Mouse (Mus musculus) heart, embryonic 12.5 days (tissue): Measurements from ENCODE around the gene 1700001P01Rik. TPM values are rescaled to one million over a fixed set of nuclear protein-coding genes. Genes with fewer than 3 reads are reported as not detected.

Experiments
- ATAC-seq: fragments of 200-750 bp; cut with Nextera tagmentation; 2 replicates; pipeline ENCODE4 v1.8.0; 2017; ENCODE audit warnings: moderate TSS enrichment, moderate library complexity; ENCODE audit not compliant: insufficient number of reproducible peaks, low FRiP score
- H3K27ac ChIP-seq: fragments of 300-500 bp; sonication (generic); 2 replicates; pipeline ENCODE4 v1.5.1; 2016; ENCODE audit warnings: mild to moderate bottlenecking, moderate library complexity; ENCODE audit not compliant: poor library complexity, severe bottlenecking
- H3K27me3 ChIP-seq: fragments of 300-500 bp; sonication (generic); replicated peaks from 2 replicates; pipeline ENCODE4 v1.6.1; 2016; ENCODE audit warnings: mild to moderate bottlenecking, moderate library complexity
- H3K36me3 ChIP-seq: fragments of 300-500 bp; sonication (generic); 2 replicates; pipeline ENCODE4 v1.6.1; 2016; ENCODE audit warnings: mild to moderate bottlenecking, moderate library complexity
- H3K4me1 ChIP-seq: fragments of 300-500 bp; sonication (generic); replicated peaks from 2 replicates; pipeline ENCODE4 v1.6.1; 2016; ENCODE audit warnings: mild to moderate bottlenecking
- H3K4me2 ChIP-seq: fragments of 300-500 bp; sonication (generic); 2 replicates; pipeline ENCODE4 v1.6.1; 2016; ENCODE audit warnings: mild to moderate bottlenecking, moderate library complexity
- H3K4me3 ChIP-seq: fragments of 300-500 bp; sonication (generic); 2 replicates; pipeline ENCODE4 v1.5.1; 2016; ENCODE audit warnings: mild to moderate bottlenecking
- H3K9ac ChIP-seq: fragments of 300-500 bp; sonication (generic); 2 replicates; pipeline ENCODE4 v1.6.1; 2016; ENCODE audit warnings: mild to moderate bottlenecking, moderate library complexity
- H3K9me3 ChIP-seq: fragments of 300-500 bp; sonication (generic); replicated peaks from 2 replicates; pipeline ENCODE4 v1.6.1; 2016; ENCODE audit warnings: mild to moderate bottlenecking, moderate library complexity
- WGBS: fragments of 180-500 bp; shearing (Covaris S2); methylation state at CpG from one replicate; pipeline ENCODE4 v1.1.7; 2016; 5-methylcytosine and 5-hydroxymethylcytosine counted together
- polyA plus RNA-seq: library from polyadenylated mRNA; unstranded; fragments of >200 nt; fragmentation: Nextera tagmentation; extraction: Ambion mirVana; gene quantifications from 2 replicates; pipeline ENCODE4 v1.2.1, GENCODE M21; 2016

1700001P01Rik gene
- polyA plus RNA-seq, 1 experiment from 2014 or later = not detected

GRCm38 (mm10) chr11:97817379-97817778 is 41.7 kb upstream of the 1700001P01Rik start:
- H3K9me3 ChIP-seq = no peaks in the 10 kb centered on the region
- H3K9ac ChIP-seq = no peak overlapping the region
- ATAC-seq = no peak
- H3K4me1 ChIP-seq = peaks cover 80% of the 10 kb centered on the region
- H3K27ac ChIP-seq = peak overlapping the region; percentile 41; the same call in 1 of the 2 replicates
- no peaks in the 10 kb centered on the region for H3K27me3 ChIP-seq
- H3K4me3 ChIP-seq = no peak overlapping the region
- peaks cover 60% of the 10 kb centered on the region for H3K36me3 ChIP-seq
- no peak overlapping the region for H3K4me2 ChIP-seq
- WGBS = 29% methylated on average over 5 of the region's 5 CpGs

GRCm38 (mm10) chr11:97816916-97817315 is 41.2 kb upstream of the 1700001P01Rik start:
- ATAC-seq = no peak
- Histone ChIP-seq H3K27ac (peak overlapping the region; percentile 41), H3K4me2 (no peak overlapping the region), H3K36me3 (peaks cover 60% of the 10 kb centered on the region), H3K27me3 (no peaks in the 10 kb centered on the region), H3K4me1 (peaks cover 84% of the 10 kb centered on the region), H3K9ac (peak overlapping the region; percentile 39; the same call in 1 of the 2 replicates), H3K9me3 (no peaks in the 10 kb centered on the region), H3K4me3 (no peak overlapping the region)
- WGBS = 45% methylated on average over 9 of the region's 9 CpGs

- WGBS = 72% methylated on average over 5 of the region's 5 CpGs
- Histone ChIP-seq H3K4me3 (no peak overlapping the region), H3K9me3 (no peaks in the 10 kb centered on the region), H3K27ac (no peak overlapping the region), H3K36me3 (peaks cover 53% of the 10 kb centered on the region), H3K27me3 (no peaks in the 10 kb centered on the region), H3K4me2 (no peak overlapping the region), H3K4me1 (peaks cover 85% of the 10 kb centered on the region), H3K9ac (0 out of 2 replicates have a peak overlapping the region, but pooled peaks have one; percentile 5)
- ATAC-seq = no peak
These were observed 40.5 kb upstream of the 1700001P01Rik start for GRCm38 (mm10) chr11:97816176-97816575.

- Histone ChIP-seq H3K9me3 (no peaks in the 10 kb centered on the region), H3K36me3 (peaks cover 52% of the 10 kb centered on the region), H3K4me2 (no peak overlapping the region), H3K4me1 (peaks cover 84% of the 10 kb centered on the region), H3K4me3 (no peak overlapping the region), H3K27ac (no peak overlapping the region), H3K9ac (no peak overlapping the region), H3K27me3 (no peaks in the 10 kb centered on the region)
- WGBS = 68% methylated on average over 11 of the region's 11 CpGs
- no peak for ATAC-seq
These were observed 40.0 kb upstream of the 1700001P01Rik start for GRCm38 (mm10) chr11:97815736-97816135.

GRCm38 (mm10) chr11:97813746-97814515 is 38.2 kb upstream of the 1700001P01Rik start:
- ATAC-seq = no peak
- 79% methylated on average over 17 of the region's 17 CpGs for WGBS
- Histone ChIP-seq H3K36me3 (peaks cover 53% of the 10 kb centered on the region), H3K27ac (no peak overlapping the region), H3K4me1 (peaks cover 88% of the 10 kb centered on the region), H3K4me2 (no peak overlapping the region), H3K4me3 (no peak overlapping the region), H3K9ac (no peak overlapping the region), H3K27me3 (no peaks in the 10 kb centered on the region), H3K9me3 (no peaks in the 10 kb centered on the region)

- ATAC-seq = no peak
- peaks cover 88% of the 10 kb centered on the region for H3K4me1 ChIP-seq
- peaks cover 60% of the 10 kb centered on the region for H3K36me3 ChIP-seq
- no peak overlapping the region for H3K27ac ChIP-seq
- H3K9ac ChIP-seq = no peak overlapping the region
- H3K9me3 ChIP-seq = no peaks in the 10 kb centered on the region
- no peaks in the 10 kb centered on the region for H3K27me3 ChIP-seq
- WGBS = 51% methylated on average over 7 of the region's 7 CpGs
- H3K4me2 ChIP-seq = no peak overlapping the region
- no peak overlapping the region for H3K4me3 ChIP-seq
These were observed 37.4 kb upstream of the 1700001P01Rik start for GRCm38 (mm10) chr11:97813085-97813484.

GRCm38 (mm10) chr11:97812491-97812921 is 36.8 kb upstream of the 1700001P01Rik start:
- H3K9ac ChIP-seq = peak overlapping the region; percentile 46; the same call in 1 of the 2 replicates
- peaks cover 60% of the 10 kb centered on the region for H3K36me3 ChIP-seq
- no peak for ATAC-seq
- no peak overlapping the region for H3K27ac ChIP-seq
- no peaks in the 10 kb centered on the region for H3K9me3 ChIP-seq
- no peaks in the 10 kb centered on the region for H3K27me3 ChIP-seq
- 51% methylated on average over 3 of the region's 3 CpGs for WGBS
- H3K4me3 ChIP-seq = no peak overlapping the region
- peaks cover 88% of the 10 kb centered on the region for H3K4me1 ChIP-seq
- no peak overlapping the region for H3K4me2 ChIP-seq

GRCm38 (mm10) chr11:97811569-97812362 is 36.0 kb upstream of the 1700001P01Rik start:
- Histone ChIP-seq H3K4me2 (no peak overlapping the region), H3K27ac (no peak overlapping the region), H3K4me3 (no peak overlapping the region), H3K36me3 (peaks cover 63% of the 10 kb centered on the region), H3K4me1 (peaks cover 86% of the 10 kb centered on the region), H3K27me3 (no peaks in the 10 kb centered on the region), H3K9ac (peak overlapping the region; percentile 46; the same call in 1 of the 2 replicates), H3K9me3 (no peaks in the 10 kb centered on the region)
- WGBS = 50% methylated on average over 12 of the region's 13 CpGs
- ATAC-seq = no peak

- no peak overlapping the region for H3K4me3 ChIP-seq
- no peak overlapping the region for H3K27ac ChIP-seq
- H3K36me3 ChIP-seq = peaks cover 55% of the 10 kb centered on the region
- WGBS = 49% methylated on average over 3 of the region's 3 CpGs
- ATAC-seq = no peak
- no peaks in the 10 kb centered on the region for H3K9me3 ChIP-seq
- no peak overlapping the region for H3K4me2 ChIP-seq
- H3K27me3 ChIP-seq = no peaks in the 10 kb centered on the region
- H3K4me1 ChIP-seq = peaks cover 86% of the 10 kb centered on the region
- no peak overlapping the region for H3K9ac ChIP-seq
These were observed 35.3 kb upstream of the 1700001P01Rik start for GRCm38 (mm10) chr11:97810970-97811369.

GRCm38 (mm10) chr11:97810356-97810755 is 34.6 kb upstream of the 1700001P01Rik start:
- Histone ChIP-seq H3K9me3 (no peaks in the 10 kb centered on the region), H3K27me3 (no peaks in the 10 kb centered on the region), H3K27ac (no peak overlapping the region), H3K4me3 (no peak overlapping the region), H3K36me3 (peaks cover 50% of the 10 kb centered on the region), H3K4me2 (no peak overlapping the region), H3K4me1 (peaks cover 86% of the 10 kb centered on the region), H3K9ac (no peak overlapping the region)
- WGBS = 52% methylated on average over 7 of the region's 7 CpGs
- ATAC-seq = no peak
